Mouse (Mus musculus) heart, embryonic 13.5 days (tissue): ENCODE results near the gene Cyp27b1. TPM values are rescaled to one million over a fixed set of nuclear protein-coding genes. Genes with fewer than 3 reads are reported as not detected.

ENCODE experiments used
- ATAC-seq: fragments of 200-750 bp; cut with Nextera tagmentation; 2 replicates; pipeline ENCODE4 v1.8.0; 2017; ENCODE audit warnings: moderate TSS enrichment; ENCODE audit not compliant: insufficient number of reproducible peaks, low FRiP score, low TSS enrichment; ENCODE audit errors: extremely low read depth
- H3K27ac ChIP-seq: fragments of 300-500 bp; sonication (generic); replicated peaks from 2 replicates; pipeline ENCODE4 v1.5.1; 2015; ENCODE audit warnings: moderate library complexity, mild to moderate bottlenecking, inconsistent platforms
- H3K27me3 ChIP-seq: fragments of 300-500 bp; sonication (generic); replicated peaks from 2 replicates; pipeline ENCODE4 v1.6.1; 2015; ENCODE audit warnings: mild to moderate bottlenecking, inconsistent platforms
- H3K36me3 ChIP-seq: fragments of 300-500 bp; sonication (generic); 2 replicates; pipeline ENCODE4 v1.6.1; 2015; ENCODE audit warnings: mild to moderate bottlenecking, inconsistent platforms
- H3K4me1 ChIP-seq: fragments of 300-500 bp; sonication (generic); 2 replicates; pipeline ENCODE4 v1.6.1; 2015; ENCODE audit warnings: inconsistent platforms
- H3K4me2 ChIP-seq: fragments of 300-500 bp; sonication (generic); 2 replicates; pipeline ENCODE4 v1.6.1; 2015; ENCODE audit warnings: inconsistent platforms, mild to moderate bottlenecking, moderate library complexity
- H3K4me3 ChIP-seq: fragments of 300-500 bp; sonication (generic); 2 replicates; pipeline ENCODE4 v1.5.1; 2015; ENCODE audit warnings: moderate library complexity, mild to moderate bottlenecking, inconsistent platforms
- H3K9ac ChIP-seq: fragments of 300-500 bp; sonication (generic); 2 replicates; pipeline ENCODE4 v1.6.1; 2015; ENCODE audit warnings: inconsistent platforms, mild to moderate bottlenecking, moderate library complexity
- H3K9me3 ChIP-seq: fragments of 300-500 bp; sonication (generic); 2 replicates; pipeline ENCODE4 v1.6.1; 2016; ENCODE audit warnings: inconsistent platforms
- WGBS: fragments of 180-500 bp; shearing (Covaris S2); methylation state at CpG from one replicate; pipeline ENCODE4 v1.1.7; 2015; ENCODE audit warnings: mixed read lengths; 5-methylcytosine and 5-hydroxymethylcytosine counted together
- polyA plus RNA-seq: library from polyadenylated mRNA; unstranded; fragments of >200 nt; fragmentation: Nextera tagmentation; extraction: Ambion mirVana; gene quantifications from 2 replicates; pipeline ENCODE4 v1.2.1, GENCODE M21; 2015

Gene Cyp27b1
- polyA plus RNA-seq, 1 experiment from 2014 or later, result 0.21 TPM

DNA sequence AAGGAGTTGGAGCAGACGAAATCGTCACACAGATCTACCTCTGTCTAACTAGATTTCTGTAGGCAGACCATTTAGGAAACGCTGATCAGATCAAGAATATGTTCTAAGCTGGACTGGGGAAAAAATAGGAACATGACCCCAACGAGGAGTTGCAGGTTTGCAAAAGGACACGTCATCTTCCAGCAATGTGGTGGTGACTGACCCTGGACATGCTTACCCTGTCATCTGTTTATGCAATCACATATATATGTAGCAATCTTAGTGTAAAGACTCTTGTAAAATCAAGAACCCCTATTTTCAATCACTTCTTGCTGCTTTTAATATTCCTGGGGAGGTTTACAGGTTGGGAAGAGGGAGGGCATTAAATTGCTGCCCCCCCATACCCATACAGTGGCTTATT lies 14.5 kb downstream of the Cyp27b1 start:
- Histone ChIP-seq H3K9me3 (no peaks in the 10 kb centered on the region), H3K27ac (no peak overlapping the region), H3K9ac (no peak overlapping the region), H3K4me3 (no peak overlapping the region), H3K27me3 (peaks cover 50% of the 10 kb centered on the region), H3K36me3 (peaks cover 30% of the 10 kb centered on the region), H3K4me1 (peaks cover 52% of the 10 kb centered on the region), H3K4me2 (peak overlapping the region; percentile 69)
- ATAC-seq, result no peak
- 61% methylated on average over 5 of the region's 5 CpGs for WGBS

DNA sequence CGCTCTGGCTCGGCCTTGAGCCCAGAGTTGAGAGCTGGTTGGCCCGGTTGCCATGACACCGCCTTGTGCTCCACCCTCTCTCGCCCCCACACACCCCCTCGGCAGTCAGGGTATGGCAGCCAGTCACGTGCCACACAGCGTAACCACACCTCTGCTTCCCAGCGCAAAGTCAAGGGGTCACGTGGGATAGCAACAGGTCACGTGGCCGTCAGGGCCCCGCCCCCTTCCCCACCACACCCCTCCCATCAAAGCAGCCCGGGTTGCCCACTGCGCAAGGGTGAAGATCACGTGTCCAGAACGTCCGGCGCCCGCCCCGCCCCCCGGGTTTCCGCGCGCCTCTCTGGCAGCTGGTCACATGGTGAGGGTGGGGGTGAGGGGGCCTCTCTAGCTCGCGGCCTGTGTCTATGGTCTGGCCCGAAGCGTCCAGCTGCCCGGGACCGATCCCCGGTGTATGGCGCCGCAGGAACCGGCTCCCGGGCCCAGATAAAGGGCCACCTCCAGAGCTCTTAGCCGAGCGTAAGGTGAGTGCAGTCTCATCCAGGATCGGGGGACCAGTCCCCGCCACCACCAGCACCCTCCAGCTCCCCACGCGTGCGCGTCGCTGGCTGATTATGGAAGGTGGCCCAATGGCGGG lies 15.3 kb downstream of the Cyp27b1 start, which contains the start of gene Cdk4:
TSS of gene Cdk4 (plus strand) at position 296 of the 634 bp plus-strand sequence.
- H3K4me3 ChIP-seq, result peak within 1 kb of the TSS; percentile 66
- peaks cover 41% of the 10 kb centered on the region for H3K27me3 ChIP-seq
- H3K4me2 ChIP-seq, result peak within 1 kb of the TSS; percentile 89
- H3K36me3 ChIP-seq, result peaks cover 39% of the 10 kb centered on the region
- H3K9me3 ChIP-seq, result no peaks in the 10 kb centered on the region
- peak within 1 kb of the TSS; percentile 81 for H3K27ac ChIP-seq
- peak; percentile 90 for ATAC-seq
- H3K4me1 ChIP-seq, result peaks cover 48% of the 10 kb centered on the region
- WGBS, result under 1% methylated on average over 46 of the region's 46 CpGs
- H3K9ac ChIP-seq, result peak within 1 kb of the TSS; percentile 92

- peaks cover 43% of the 10 kb centered on the region for H3K36me3 ChIP-seq
- no peaks in the 10 kb centered on the region for H3K9me3 ChIP-seq
- whole genome bisulfite sequencing, result 12% methylated on average over 37 of the region's 37 CpGs
- H3K4me3 ChIP-seq, result peak overlapping the region; percentile 66
- peaks cover 33% of the 10 kb centered on the region for H3K27me3 ChIP-seq
- peaks cover 48% of the 10 kb centered on the region for H3K4me1 ChIP-seq
- no peak for ATAC-seq
- peak overlapping the region; percentile 81 for H3K27ac ChIP-seq
- H3K9ac ChIP-seq, result peak overlapping the region; percentile 92
- peak overlapping the region; percentile 89 for H3K4me2 ChIP-seq
Measured at GRCm38 (mm10) chr10:127063913-127064870, 16.1 kb downstream of the Cyp27b1 start.

GRCm38 (mm10) chr10:127065981-127066380 lies 17.9 kb downstream of the Cyp27b1 start:
- 47% methylated on average over 9 of the region's 9 CpGs for WGBS
- Histone ChIP-seq H3K4me3 (no peak overlapping the region), H3K27ac (peak overlapping the region; percentile 30; the same call in 1 of the 2 replicates), H3K9me3 (no peaks in the 10 kb centered on the region), H3K9ac (no peak overlapping the region), H3K27me3 (peaks cover 15% of the 10 kb centered on the region), H3K4me1 (peaks cover 47% of the 10 kb centered on the region), H3K4me2 (no peak overlapping the region), H3K36me3 (peaks cover 43% of the 10 kb centered on the region)
- ATAC-seq, result no peak

GRCm38 (mm10) chr10:127066519-127067018 lies 18.5 kb downstream of the Cyp27b1 start:
- no peak for ATAC-seq
- H3K27me3 ChIP-seq, result peaks cover 10% of the 10 kb centered on the region
- H3K4me3 ChIP-seq, result no peak overlapping the region
- 87% methylated on average over 14 of the region's 14 CpGs for WGBS
- peaks cover 43% of the 10 kb centered on the region for H3K36me3 ChIP-seq
- no peak overlapping the region for H3K27ac ChIP-seq
- peaks cover 51% of the 10 kb centered on the region for H3K4me1 ChIP-seq
- no peak overlapping the region for H3K9ac ChIP-seq
- H3K9me3 ChIP-seq, result no peaks in the 10 kb centered on the region
- H3K4me2 ChIP-seq, result no peak overlapping the region

- Histone ChIP-seq H3K9me3 (no peaks in the 10 kb centered on the region), H3K27me3 (peaks cover 2% of the 10 kb centered on the region; the same call in 1 of the 2 replicates), H3K4me2 (peak overlapping the region; percentile 95), H3K4me1 (peaks cover 43% of the 10 kb centered on the region), H3K36me3 (peaks cover 43% of the 10 kb centered on the region), H3K9ac (peak overlapping the region; percentile 89), H3K27ac (peak overlapping the region; percentile 92; the same call in 1 of the 2 replicates), H3K4me3 (peak overlapping the region; percentile 84)
- 79% methylated on average over 9 of the region's 9 CpGs for WGBS
- no peak for ATAC-seq
Measured at GRCm38 (mm10) chr10:127068360-127069038, 20.4 kb downstream of the Cyp27b1 start.

DNA sequence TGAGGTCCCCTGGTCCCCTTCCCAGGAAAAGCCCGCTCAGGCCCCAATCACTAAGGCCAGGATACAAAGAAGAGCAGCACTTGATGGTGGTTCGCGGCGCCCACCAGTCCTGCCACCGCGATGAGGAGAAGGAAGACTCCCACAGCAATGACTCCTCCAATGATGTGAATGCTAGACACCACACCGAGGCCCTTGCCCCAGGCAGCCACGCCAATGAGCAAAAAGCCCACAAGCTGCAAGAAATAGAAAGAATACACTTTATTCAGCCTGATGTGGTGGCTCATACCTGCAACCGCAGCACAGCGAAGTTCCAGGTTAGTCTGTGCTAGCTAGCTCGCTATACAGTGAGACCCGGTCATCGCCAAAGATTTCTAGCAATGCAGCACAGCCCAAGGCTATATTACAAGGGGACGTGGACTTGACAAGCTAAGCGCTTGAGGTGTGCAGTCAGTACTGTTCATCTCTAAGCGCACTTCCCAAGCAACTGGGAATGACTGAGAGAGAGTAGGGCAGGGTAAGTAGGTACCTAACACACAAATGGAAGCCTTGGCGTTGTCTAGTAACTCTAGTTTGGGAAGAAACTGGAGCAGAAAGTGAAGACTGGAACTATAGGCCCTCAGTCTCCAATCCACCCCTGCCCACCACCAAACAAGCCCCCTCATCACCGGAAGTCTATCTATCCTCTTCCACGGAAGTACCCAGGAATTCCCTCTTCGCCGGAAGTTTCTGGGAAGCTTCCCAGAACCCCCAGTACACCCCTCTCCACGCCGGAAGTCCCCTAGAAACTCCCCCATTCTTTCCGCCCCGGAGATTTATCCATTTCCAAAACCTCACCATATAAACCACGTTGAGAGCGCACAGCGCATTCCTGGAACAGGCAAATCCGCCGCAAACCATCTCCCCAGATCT lies 21.5 kb downstream of the Cyp27b1 start:
- H3K4me2 ChIP-seq, result peak overlapping the region; percentile 95
- H3K27ac ChIP-seq, result peak overlapping the region; percentile 92
- peaks cover 5% of the 10 kb centered on the region; the same call in 1 of the 2 replicates for H3K27me3 ChIP-seq
- peak overlapping the region; percentile 84 for H3K4me3 ChIP-seq
- WGBS, result 7% methylated on average over 30 of the region's 30 CpGs
- peaks cover 42% of the 10 kb centered on the region for H3K36me3 ChIP-seq
- no peaks in the 10 kb centered on the region for H3K9me3 ChIP-seq
- peaks cover 41% of the 10 kb centered on the region for H3K4me1 ChIP-seq
- ATAC-seq, result 0 out of 2 replicates have a peak, but pooled peaks have one; percentile 7
- H3K9ac ChIP-seq, result peak overlapping the region; percentile 89

DNA sequence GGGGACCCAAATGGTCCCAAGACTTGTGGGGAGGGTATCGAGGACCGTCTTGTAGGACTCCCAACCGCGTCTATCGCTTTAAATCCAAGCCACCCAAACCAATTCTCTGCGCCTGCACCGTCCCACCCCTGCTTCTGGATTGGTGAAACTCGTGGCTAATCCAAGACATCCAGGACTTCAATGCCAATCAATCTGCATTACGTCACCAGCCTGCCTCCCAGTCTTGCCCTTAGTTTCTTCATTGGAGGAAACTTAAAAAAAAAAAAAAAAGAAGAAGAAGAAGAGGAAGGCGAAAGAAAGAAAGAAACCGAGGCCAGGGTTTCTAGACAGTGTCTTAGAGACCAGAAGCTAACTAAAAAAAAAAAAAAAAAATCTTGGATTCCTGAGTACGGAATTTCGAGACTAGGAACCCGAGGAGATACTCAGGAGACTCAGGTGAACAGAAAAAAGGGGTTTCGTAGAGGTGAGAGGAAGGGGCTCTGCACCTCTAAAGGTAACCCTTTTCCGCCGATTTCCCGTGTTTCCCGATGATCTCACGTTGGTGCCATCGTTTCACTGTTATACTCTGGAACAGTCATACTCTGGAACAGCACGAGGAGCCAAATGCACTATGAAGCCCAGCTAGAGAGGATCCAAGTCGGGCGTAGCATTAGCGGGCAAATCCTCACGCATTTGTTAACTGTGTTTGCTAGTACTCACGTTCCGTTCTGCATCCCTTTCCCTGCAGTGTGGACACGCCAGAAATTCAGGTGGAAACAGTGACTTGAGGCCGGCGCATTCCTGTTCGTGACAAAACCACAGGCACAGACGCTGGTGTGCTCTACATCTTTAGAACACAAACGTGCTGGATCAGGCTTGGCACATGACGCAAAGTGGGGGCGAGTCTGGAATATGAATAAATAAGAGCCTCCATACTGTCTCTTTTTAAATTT lies 22.4 kb downstream of the Cyp27b1 start, which contains the start of gene Tspan31:
TSS of gene Tspan31 (minus strand) at position 75 of the 932 bp plus-strand sequence.
- Histone ChIP-seq H3K27ac (peak within 1 kb of the TSS; percentile 92), H3K27me3 (peaks cover 13% of the 10 kb centered on the region), H3K4me1 (peaks cover 32% of the 10 kb centered on the region), H3K36me3 (peaks cover 33% of the 10 kb centered on the region), H3K9ac (peak within 1 kb of the TSS; percentile 89), H3K4me2 (peak within 1 kb of the TSS; percentile 95), H3K9me3 (no peaks in the 10 kb centered on the region), H3K4me3 (peak within 1 kb of the TSS; percentile 84)
- peak; percentile 72; the same call in 1 of the 2 replicates for ATAC-seq
- 2% methylated on average over 36 of the region's 36 CpGs for WGBS

DNA sequence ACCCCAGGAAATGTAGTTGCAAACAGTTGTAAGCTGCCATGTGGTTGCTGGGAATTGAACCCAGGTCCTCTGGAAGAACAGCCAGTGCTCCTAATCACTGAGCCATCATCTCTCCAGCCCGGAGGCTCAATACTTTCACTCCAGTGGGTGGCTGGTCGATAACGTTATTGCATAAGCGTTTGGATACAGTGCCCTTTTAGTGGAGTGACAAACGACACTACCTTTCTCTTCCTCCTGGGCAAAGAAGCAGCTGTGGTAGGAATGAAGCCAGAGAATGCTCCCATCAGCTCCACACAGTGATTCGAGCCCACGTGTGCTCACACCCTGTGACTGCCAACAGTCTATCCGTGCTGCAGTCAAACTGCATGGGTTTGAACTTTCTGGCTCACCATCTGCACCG lies 23.2 kb downstream of the Cyp27b1 start:
- Histone ChIP-seq H3K36me3 (peaks cover 25% of the 10 kb centered on the region), H3K9ac (peak overlapping the region; percentile 87), H3K4me2 (peak overlapping the region; percentile 95), H3K27me3 (peaks cover 20% of the 10 kb centered on the region), H3K4me1 (peaks cover 25% of the 10 kb centered on the region), H3K27ac (no peak overlapping the region), H3K9me3 (no peaks in the 10 kb centered on the region), H3K4me3 (peak overlapping the region; percentile 84)
- ATAC-seq, result no peak
- WGBS, result 71% methylated on average over 9 of the region's 9 CpGs
